Mouse (Mus musculus) lung, postnatal 25 days (tissue): Measurements from ENCODE around the gene Mmp8.

Source experiments
- DNase-seq: peaks from one replicate; pipeline ENCODE4 v3.0.0; 2022; ENCODE audit warnings: low spot score

Mmp8 gene

GRCm38 (mm10) chr9:7558221-7559017 lies at the start of gene Mmp8:
Gene Mmp8 (plus strand): TSS chr9:7558456.
- DNase-seq = peak; percentile 41

GRCm38 (mm10) chr9:7509619-7510233 lies 48.5 kb upstream of the Mmp8 start:
- no peak for DNase-seq

- no peak for DNase-seq
Observed at GRCm38 (mm10) chr9:7517944-7518571, 40.2 kb upstream of the Mmp8 start.

- DNase-seq = no peak
Observed at GRCm38 (mm10) chr9:7526255-7526940, 31.9 kb upstream of the Mmp8 start.

GRCm38 (mm10) chr9:7542763-7543162 lies 15.5 kb upstream of the Mmp8 start:
- DNase-seq = no peak

- no peak for DNase-seq
Observed at GRCm38 (mm10) chr9:7544923-7545457, 13.3 kb upstream of the Mmp8 start.

GRCm38 (mm10) chr9:7545471-7545870 lies 12.8 kb upstream of the Mmp8 start:
- DNase-seq = peak; percentile 61

GRCm38 (mm10) chr9:7545920-7546319 lies 12.3 kb upstream of the Mmp8 start:
- no peak for DNase-seq

- no peak for DNase-seq
Observed at GRCm38 (mm10) chr9:7551943-7552342, 6.3 kb upstream of the Mmp8 start.

- DNase-seq = no peak
Observed at GRCm38 (mm10) chr9:7553536-7553935, 4.7 kb upstream of the Mmp8 start.

GRCm38 (mm10) chr9:7554382-7554781 lies 3.9 kb upstream of the Mmp8 start:
- peak; percentile 18 for DNase-seq

GRCm38 (mm10) chr9:7560026-7560425 lies 1.8 kb downstream of the Mmp8 start:
- peak; percentile 6 for DNase-seq

- DNase-seq = peak; percentile 55
Observed at GRCm38 (mm10) chr9:7567376-7567775, 9.1 kb downstream of the Mmp8 start.

- no peak for DNase-seq
Observed at GRCm38 (mm10) chr9:7567923-7568322, 9.7 kb downstream of the Mmp8 start.

- DNase-seq = no peak
Observed at GRCm38 (mm10) chr9:7570485-7570884, 12.2 kb downstream of the Mmp8 start.

GRCm38 (mm10) chr9:7571162-7571561 lies 12.9 kb downstream of the Mmp8 start, which contains the start of gene Mmp27:
Gene Mmp27 (plus strand): TSS chr9:7571396.
- no peak for DNase-seq

- no peak for DNase-seq
Observed at GRCm38 (mm10) chr9:7572188-7572587, 13.9 kb downstream of the Mmp8 start.

GRCm38 (mm10) chr9:7572663-7573308 lies 14.5 kb downstream of the Mmp8 start:
- DNase-seq = no peak

GRCm38 (mm10) chr9:7575526-7575925 lies 17.3 kb downstream of the Mmp8 start:
- DNase-seq = no peak

- DNase-seq = no peak
Observed at GRCm38 (mm10) chr9:7577371-7577770, 19.1 kb downstream of the Mmp8 start.

GRCm38 (mm10) chr9:7590063-7590462 lies 31.8 kb downstream of the Mmp8 start:
- DNase-seq = no peak
